Mouse (Mus musculus): ENCODE results near the gene Fstl1. TPM values are rescaled to one million over a fixed set of nuclear protein-coding genes. Genes with fewer than 3 reads are reported as not detected.

Gene Fstl1
- polyA plus RNA-seq, 1 experiment from 2014 or later, result 156 TPM

Other genes starting within 250 kb of the Fstl1 start
- gene Gtf2e1, start 237.1 kb upstream of the Fstl1 start, polyA plus RNA-seq (2015; fragmentation: Nextera tagmentation; extraction: Ambion mirVana), result 28.5 and 29.6 TPM in 2 replicates
- 21.6 and 23.9 TPM in 2 replicates for gene Rabl3, start 237.0 kb upstream of the Fstl1 start, polyA plus RNA-seq (2015; fragmentation: Nextera tagmentation; extraction: Ambion mirVana)
- 0.27 TPM in 1 of 2 replicates, not detected in the other for gene Hgd, start 196.7 kb upstream of the Fstl1 start, polyA plus RNA-seq (2015; fragmentation: Nextera tagmentation; extraction: Ambion mirVana)
- 68.9 and 85.0 TPM in 2 replicates for gene Ndufb4, start 122.4 kb upstream of the Fstl1 start, polyA plus RNA-seq (2015; fragmentation: Nextera tagmentation; extraction: Ambion mirVana)
- gene Gm36028, start 84.3 kb downstream of the Fstl1 start, polyA plus RNA-seq (2015; fragmentation: Nextera tagmentation; extraction: Ambion mirVana), result 0.24 TPM in 1 of 2 replicates, not detected in the other
- 54.9 and 59.0 TPM in 2 replicates for gene Lrrc58, start 91.5 kb downstream of the Fstl1 start, polyA plus RNA-seq (2015; fragmentation: Nextera tagmentation; extraction: Ambion mirVana)
- 6.1 and 6.9 TPM in 2 replicates for gene Gpr156, start 139.6 kb downstream of the Fstl1 start, polyA plus RNA-seq (2015; fragmentation: Nextera tagmentation; extraction: Ambion mirVana)